Mouse (Mus musculus): ENCODE results near the gene Ctsw. TPM values are rescaled to one million over a fixed set of nuclear protein-coding genes. Genes with fewer than 3 reads are reported as not detected.
"Not testable (repeated sequence)": the region's sequence is repeated elsewhere in the genome, so short reads cannot be mapped to it uniquely, and the experiment has no call there.

Gene Ctsw
- polyA plus RNA-seq, 2 experiments = 0.25 to 0.27 TPM

GRCm38 (mm10) chr19:5492641-5493040 is 24.3 kb upstream of the Ctsw start:
- Histone ChIP-seq H3K9me3 (ENCODE audit: control insufficient read depth, low read length) (no peaks in the 10 kb centered on the region), H3K36me3 (replicated peaks; ENCODE audit: control insufficient read depth, insufficient read depth, low read depth) (peaks cover 48% of the 10 kb centered on the region), H3K4me2 (ENCODE audit: low read depth) (no peak overlapping the region), H3K4me1 (replicated peaks; ENCODE audit: control insufficient read depth in 2 of 2, insufficient read depth in 2 of 2, low read length in 1 of 2) (peaks cover 11 to 17% of the 10 kb centered on the region in 2 experiments), H3K27me3 (ENCODE audit: control insufficient read depth, insufficient read depth, low read length) (no peaks in the 10 kb centered on the region), H3K27ac (no peak overlapping the region), H3K4me3 (ENCODE audit: insufficient read depth in 1 of 2, low read depth in 2 of 2, low read length in 2 of 2) (no peak overlapping the region), H3K9ac (replicated peaks) (no peak overlapping the region)
- TF ChIP-seq CTCF (IDR thresholded peaks at IDR 0.05; ENCODE audit: low read depth) (no peak), EP300 (IDR thresholded peaks at IDR 0.05; ENCODE audit: low read depth) (no peak)
- WGBS (ENCODE audit: insufficient replicate concordance) = 76% methylated on average over 4 of the region's 4 CpGs
- ATAC-seq (ENCODE audit: insufficient read depth) (no peak), DNase-seq (ENCODE audit: low read depth in 3 of 3, low spot score in 3 of 3) (no peak)

DNA sequence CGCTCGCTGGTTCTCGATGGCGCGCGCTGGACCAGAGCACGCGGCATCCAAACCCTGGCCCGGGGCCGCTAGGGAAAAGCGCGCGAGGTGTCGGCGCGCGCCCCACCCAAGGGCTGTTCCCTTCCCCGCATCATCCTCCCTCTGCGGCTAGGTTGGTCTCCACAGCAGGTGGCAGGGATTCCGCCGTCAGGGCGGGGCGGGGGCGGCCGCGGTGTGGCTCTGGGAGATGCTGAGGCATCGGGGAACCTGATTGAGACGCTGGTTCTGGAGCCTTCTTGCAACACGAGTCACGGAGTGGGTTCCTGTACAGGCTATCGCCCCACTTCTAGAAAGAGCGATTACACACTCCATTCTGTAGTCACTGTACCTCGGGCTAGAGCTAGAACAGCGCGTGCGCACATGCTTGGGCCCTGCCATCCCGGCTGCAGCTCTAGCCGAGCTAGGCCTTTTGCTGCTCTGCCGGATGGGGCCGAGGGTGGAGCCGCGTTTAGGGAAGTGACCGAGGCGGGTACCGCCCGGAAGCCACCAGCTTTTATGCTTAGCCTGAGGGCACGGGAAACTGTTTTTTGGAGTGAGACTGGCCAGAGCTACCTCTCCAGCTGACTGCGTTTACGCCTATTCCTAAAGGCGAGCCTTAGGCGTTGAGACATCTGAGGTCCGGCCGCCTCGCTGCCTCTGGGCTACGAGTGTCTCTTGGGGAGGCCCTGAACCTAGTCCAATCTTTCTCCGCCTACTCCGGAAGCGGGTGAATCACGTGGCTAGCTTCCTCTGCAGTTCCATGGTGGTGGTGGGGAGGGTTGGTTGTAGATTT is 22.8 kb upstream of the Ctsw start:
- DNase-seq (ENCODE audit: low read depth in 3 of 3, low spot score in 3 of 3) (peak in 2 of 3 experiments; percentile 70 to 78), ATAC-seq (ENCODE audit: insufficient read depth) (peak; percentile 38)
- H3K27ac ChIP-seq = peak overlapping the region; percentile 91
- under 1% methylated on average over 59 of the region's 59 CpGs for WGBS (ENCODE audit: insufficient replicate concordance)
- peak overlapping the region; percentile 86 for H3K9ac ChIP-seq (replicated peaks)
- TF ChIP-seq CTCF (IDR thresholded peaks at IDR 0.05; ENCODE audit: low read depth) = 0 out of 2 replicates have a peak, but pooled peaks have one; percentile 1
- TF ChIP-seq EP300 (IDR thresholded peaks at IDR 0.05; ENCODE audit: low read depth) = no peak
- H3K9me3 ChIP-seq (ENCODE audit: control insufficient read depth, low read length) = no peaks in the 10 kb centered on the region
- H3K4me3 ChIP-seq (ENCODE audit: insufficient read depth in 1 of 2, low read depth in 2 of 2, low read length in 2 of 2) = peak overlapping the region; percentile 81 to 91
- peaks cover 19 to 24% of the 10 kb centered on the region in 2 experiments for H3K4me1 ChIP-seq (replicated peaks; ENCODE audit: control insufficient read depth in 2 of 2, insufficient read depth in 2 of 2, low read length in 1 of 2)
- H3K36me3 ChIP-seq (replicated peaks; ENCODE audit: control insufficient read depth, insufficient read depth, low read depth) = peaks cover 38% of the 10 kb centered on the region
- H3K4me2 ChIP-seq (ENCODE audit: low read depth) = peak overlapping the region; percentile 99
- no peaks in the 10 kb centered on the region for H3K27me3 ChIP-seq (ENCODE audit: control insufficient read depth, insufficient read depth, low read length)

DNA sequence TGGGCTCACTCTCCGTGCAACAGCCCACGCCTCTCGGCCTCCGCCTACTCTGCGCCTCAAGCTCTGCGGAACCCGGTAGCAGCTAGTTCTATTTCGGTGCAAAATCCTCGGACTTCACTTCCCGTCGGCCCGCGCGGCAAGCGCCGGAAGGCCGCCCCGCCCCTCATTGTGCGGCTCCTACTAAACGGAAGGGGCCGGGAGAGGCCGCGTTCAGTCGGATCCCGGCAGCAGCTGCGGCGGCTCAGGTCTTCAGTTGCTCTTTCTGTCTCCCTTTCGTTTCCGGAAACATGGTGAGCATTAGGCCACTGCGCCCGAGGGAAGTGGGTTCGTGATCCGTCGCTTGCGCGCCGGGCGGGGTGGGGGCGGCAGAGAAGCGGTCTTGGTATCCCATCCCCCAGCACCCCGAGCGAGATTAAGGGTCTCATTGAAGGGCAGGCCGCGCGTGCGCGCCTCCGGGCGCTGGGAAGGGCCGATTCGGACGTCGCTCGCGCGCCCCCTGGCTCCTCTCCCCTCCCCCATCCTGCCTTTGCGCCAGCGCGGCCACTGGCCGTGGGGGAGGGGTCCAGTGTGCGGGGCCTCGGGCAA is 22.1 kb upstream of the Ctsw start, which contains the start of gene Cfl1:
Gene Cfl1, plus strand, starts transcription at position 143 of the 585 bp plus-strand sequence.
- no peaks in the 10 kb centered on the region for H3K9me3 ChIP-seq (ENCODE audit: control insufficient read depth, low read length)
- peaks cover 32% of the 10 kb centered on the region for H3K36me3 ChIP-seq (replicated peaks; ENCODE audit: control insufficient read depth, insufficient read depth, low read depth)
- peak within 1 kb of the TSS; percentile 86 for H3K9ac ChIP-seq (replicated peaks)
- TF ChIP-seq CTCF (IDR thresholded peaks at IDR 0.05; ENCODE audit: low read depth) (no peak; the same call in 1 of the 2 replicates), EP300 (IDR thresholded peaks at IDR 0.05; ENCODE audit: low read depth) (peak; percentile 14; the same call in 1 of the 2 replicates)
- peak; percentile 63 for ATAC-seq (ENCODE audit: insufficient read depth)
- peak; percentile 92 to 94 (median 93) for DNase-seq (ENCODE audit: low read depth in 3 of 3, low spot score in 3 of 3)
- peak within 1 kb of the TSS; percentile 99 for H3K4me2 ChIP-seq (ENCODE audit: low read depth)
- H3K4me1 ChIP-seq (replicated peaks; ENCODE audit: control insufficient read depth in 2 of 2, insufficient read depth in 2 of 2, low read length in 1 of 2) = peaks cover 19 to 24% of the 10 kb centered on the region in 2 experiments
- no peaks in the 10 kb centered on the region for H3K27me3 ChIP-seq (ENCODE audit: control insufficient read depth, insufficient read depth, low read length)
- WGBS (ENCODE audit: insufficient replicate concordance) = under 1% methylated on average over 60 of the region's 62 CpGs
- H3K4me3 ChIP-seq (ENCODE audit: insufficient read depth in 1 of 2, low read depth in 2 of 2, low read length in 2 of 2) = peak within 1 kb of the TSS; percentile 81 to 91
- H3K27ac ChIP-seq = peak within 1 kb of the TSS; percentile 91

DNA sequence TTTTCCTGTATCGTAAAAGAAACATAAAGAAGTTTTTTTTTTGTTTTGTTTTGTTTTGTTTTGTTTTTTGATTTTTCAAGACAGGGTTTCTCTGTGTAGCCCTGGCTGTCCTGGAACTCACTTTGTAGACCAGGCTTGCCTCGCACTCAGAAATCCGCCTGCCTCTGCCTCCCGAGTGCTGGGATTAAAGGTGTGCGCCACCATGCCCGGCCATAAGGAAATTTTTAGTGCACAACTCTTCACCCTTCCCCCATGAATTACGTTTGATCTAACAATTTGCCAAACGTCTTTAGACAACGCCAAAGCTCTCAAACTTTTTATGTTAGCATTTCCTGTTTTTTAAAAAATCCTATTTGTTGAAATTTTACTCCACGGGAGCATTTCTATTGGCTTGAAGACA is 21.4 kb upstream of the Ctsw start:
- 32% methylated on average over 10 of the region's 10 CpGs for WGBS (ENCODE audit: insufficient replicate concordance)
- Histone ChIP-seq H3K9ac (replicated peaks) (peak overlapping the region; percentile 7; the same call in 1 of the 2 replicates), H3K27ac (peak overlapping the region; percentile 91), H3K4me1 (replicated peaks; ENCODE audit: control insufficient read depth in 2 of 2, insufficient read depth in 2 of 2, low read length in 1 of 2) (peaks cover 19 to 24% of the 10 kb centered on the region in 2 experiments), H3K4me2 (ENCODE audit: low read depth) (peak overlapping the region; percentile 99), H3K36me3 (replicated peaks; ENCODE audit: control insufficient read depth, insufficient read depth, low read depth) (peaks cover 27% of the 10 kb centered on the region), H3K4me3 (ENCODE audit: insufficient read depth in 1 of 2, low read depth in 2 of 2, low read length in 2 of 2) (peak overlapping the region in 1 of 2 experiments; percentile 81; a peak in 2 of 4 replicates)
- not testable (repeated sequence) for DNase-seq (ENCODE audit: low read depth in 3 of 3, low spot score in 3 of 3); H3K9me3 ChIP-seq (ENCODE audit: control insufficient read depth, low read length); H3K27me3 ChIP-seq (ENCODE audit: control insufficient read depth, insufficient read depth, low read length); ATAC-seq (ENCODE audit: insufficient read depth)
